ENCODE assay signal across 13 mouse cellular contexts in the genomic region with DNA sequence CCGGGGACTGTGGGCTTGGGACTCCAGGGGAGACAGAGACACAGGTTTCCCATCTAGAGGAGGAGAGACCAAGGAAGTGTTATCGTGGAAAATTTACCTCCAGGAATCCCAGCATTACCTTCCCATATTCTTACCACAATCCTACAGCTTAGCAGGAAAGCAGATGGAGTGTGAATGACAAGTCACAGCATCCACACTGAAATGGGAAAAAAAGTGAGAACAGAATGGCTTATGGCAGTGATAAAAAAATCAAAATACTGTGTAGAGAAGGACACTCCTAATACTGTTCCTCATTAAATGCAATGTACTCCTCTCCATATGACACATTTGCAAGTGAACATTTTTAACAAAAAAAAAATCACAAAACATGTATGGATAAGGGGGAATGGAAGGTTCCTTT.
"Had no signal": no experiment of that assay in that cellular context is flagged by ENCODE, and none has a peak within 500 bp of the region (broad histone marks: within the 10 kb centered on the region; RNA-seq: fewer than 3 reads in every experiment).

No protein-coding gene starts in this region.

- H3K27me3 ChIP-seq: kidney, embryonic 15.5 days; liver, embryonic 15.5 days; midbrain, embryonic 13.5 days had no signal

- H3K4me1 ChIP-seq: kidney, embryonic 15.5 days; limb, embryonic 10.5 days; liver, embryonic 15.5 days; midbrain, embryonic 13.5 days had no signal

- ATAC-seq: lung, postnatal 0 days had no signal

- H3K4me2 ChIP-seq: kidney, embryonic 15.5 days; liver, embryonic 11.5 days; liver, embryonic 15.5 days; midbrain, embryonic 13.5 days had no signal

- H3K9ac ChIP-seq: kidney, embryonic 15.5 days; liver, embryonic 15.5 days; midbrain, embryonic 13.5 days had no signal

- DNase-seq: kidney, adult 2 months; kidney, postnatal 14 days; layer of hippocampus, adult 9-11 months; lung, adult 2 months; lung, postnatal 36 days; thymus, adult 18-20 months had no signal

- H3K9me3 ChIP-seq: kidney, embryonic 15.5 days; limb, embryonic 10.5 days; liver, embryonic 15.5 days; midbrain, embryonic 13.5 days had no signal

- H3K36me3 ChIP-seq: kidney, embryonic 15.5 days; liver, embryonic 15.5 days had no signal

- H3K27ac ChIP-seq: kidney, embryonic 15.5 days; limb, embryonic 10.5 days; liver, embryonic 15.5 days; midbrain, embryonic 13.5 days; stomach, postnatal 0 days had no signal

- H3K4me3 ChIP-seq: kidney, embryonic 15.5 days; limb, embryonic 10.5 days; liver, embryonic 15.5 days; midbrain, embryonic 13.5 days had no signal
